Mouse (Mus musculus) urinary bladder, postnatal 4 days (tissue): ENCODE results near the gene Taf1b.

Experiments
- DNase-seq, 2 experiments: peaks; one replicate each; pipeline ENCODE4 v3.0.0; 2021 to 2022; ENCODE audit warnings: low spot score in 2 of 2

Gene Taf1b

GRCm38 (mm10) chr12:24603266-24603665, 105.1 kb downstream of the Taf1b start:
- DNase-seq, result peak; percentile 38 to 76

GRCm38 (mm10) chr12:24606166-24606565, 108.0 kb downstream of the Taf1b start:
- no peak for DNase-seq
